Mouse (Mus musculus): ENCODE measurements around the gene Srl. TPM values are rescaled to one million over a fixed set of nuclear protein-coding genes. Genes with fewer than 3 reads are reported as not detected.
A peak's percentile ranks its signal among the peaks of the same experiment; 100 is the strongest.
"Not testable (repeated sequence)": the region's sequence is repeated elsewhere in the genome, so short reads cannot be mapped to it uniquely, and the experiment has no call there.

Gene Srl
- total and polyA plus RNA-seq, 2 experiments from 2014 or later = 10.6 to 28.3 TPM

DNA sequence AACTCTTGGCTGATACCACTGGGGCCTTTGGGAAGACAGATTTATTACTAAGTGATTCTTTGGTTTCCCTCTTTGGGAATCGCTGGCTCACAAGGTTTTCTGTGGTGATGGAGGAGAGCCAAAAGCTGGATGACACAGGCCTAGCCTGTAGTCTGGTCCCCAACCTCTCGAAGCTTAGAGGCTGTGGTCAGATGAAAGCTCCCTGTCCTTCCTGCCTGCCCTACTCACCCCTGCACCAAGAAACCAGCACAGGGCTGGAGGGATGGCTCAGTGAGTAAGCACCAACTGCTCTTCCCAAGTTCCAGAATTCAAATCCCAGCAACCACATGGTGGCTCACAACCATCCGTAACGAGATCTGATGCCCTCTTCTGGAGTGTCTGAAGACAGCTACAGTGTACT, 2.1 kb downstream of the Srl start:
- no peak overlapping the region for H3K27ac ChIP-seq
- 0 out of 2 replicates have a peak, but pooled peaks cover 5% of the 10 kb centered on the region for H3K4me1 ChIP-seq (ENCODE audit: insufficient read depth, low read length)
- no peak overlapping the region for H3K4me2 ChIP-seq (ENCODE audit: low read depth, low read length)
- H3K36me3 ChIP-seq (ENCODE audit: insufficient read depth, low read length) = no peaks in the 10 kb centered on the region
- no peaks in the 10 kb centered on the region for H3K27me3 ChIP-seq (ENCODE audit: insufficient read depth, low read length)
- ATAC-seq (no peak), DNase-seq (ENCODE audit: low spot score) (no peak)
- 64% methylated on average over 4 of the region's 4 CpGs for WGBS
- H3K9me3 ChIP-seq (ENCODE audit: low read length) = no peaks in the 10 kb centered on the region
- TF ChIP-seq CTCF (IDR thresholded peaks at IDR 0.05; ENCODE audit: low read depth) = no peak
- H3K4me3 ChIP-seq (ENCODE audit: low read length) = no peak overlapping the region
- no peak overlapping the region for H3K9ac ChIP-seq (replicated peaks; ENCODE audit: low read length)

GRCm38 (mm10) chr16:4537616-4538358, 3.8 kb downstream of the Srl start:
- TF ChIP-seq CTCF (IDR thresholded peaks at IDR 0.05; ENCODE audit: low read depth) = no peak
- Histone ChIP-seq H3K4me2 (ENCODE audit: low read depth, low read length) (no peak overlapping the region), H3K27me3 (ENCODE audit: insufficient read depth, low read length) (no peaks in the 10 kb centered on the region)

GRCm38 (mm10) chr16:4527373-4527772, 14.2 kb downstream of the Srl start:
- H3K4me3 ChIP-seq (ENCODE audit: low read length); H3K27me3 ChIP-seq (ENCODE audit: insufficient read depth, low read length); DNase-seq (ENCODE audit: low spot score); H3K9ac ChIP-seq (replicated peaks; ENCODE audit: low read length); H3K9me3 ChIP-seq (ENCODE audit: low read length); H3K27ac ChIP-seq; ATAC-seq; H3K4me2 ChIP-seq (ENCODE audit: low read depth, low read length); H3K36me3 ChIP-seq (ENCODE audit: insufficient read depth, low read length); H3K4me1 ChIP-seq (ENCODE audit: insufficient read depth, low read length): not testable (repeated sequence)
- WGBS = 92% methylated on average over 12 of the region's 12 CpGs

More at GRCm38 (mm10) chr16:4537616-4538358, 3.8 kb downstream of the Srl start:
- H3K4me1 ChIP-seq (ENCODE audit: insufficient read depth, low read length) = 0 out of 2 replicates have a peak, but pooled peaks cover 5% of the 10 kb centered on the region
- WGBS = 65% methylated on average over 3 of the region's 3 CpGs
- no peak overlapping the region for H3K9ac ChIP-seq (replicated peaks; ENCODE audit: low read length)
- ATAC-seq = no peak
- no peaks in the 10 kb centered on the region for H3K9me3 ChIP-seq (ENCODE audit: low read length)
- no peaks in the 10 kb centered on the region for H3K36me3 ChIP-seq (ENCODE audit: insufficient read depth, low read length)
- H3K27ac ChIP-seq = no peak overlapping the region
- no peak for DNase-seq (ENCODE audit: low spot score)
- H3K4me3 ChIP-seq (ENCODE audit: low read length) = no peak overlapping the region

DNA sequence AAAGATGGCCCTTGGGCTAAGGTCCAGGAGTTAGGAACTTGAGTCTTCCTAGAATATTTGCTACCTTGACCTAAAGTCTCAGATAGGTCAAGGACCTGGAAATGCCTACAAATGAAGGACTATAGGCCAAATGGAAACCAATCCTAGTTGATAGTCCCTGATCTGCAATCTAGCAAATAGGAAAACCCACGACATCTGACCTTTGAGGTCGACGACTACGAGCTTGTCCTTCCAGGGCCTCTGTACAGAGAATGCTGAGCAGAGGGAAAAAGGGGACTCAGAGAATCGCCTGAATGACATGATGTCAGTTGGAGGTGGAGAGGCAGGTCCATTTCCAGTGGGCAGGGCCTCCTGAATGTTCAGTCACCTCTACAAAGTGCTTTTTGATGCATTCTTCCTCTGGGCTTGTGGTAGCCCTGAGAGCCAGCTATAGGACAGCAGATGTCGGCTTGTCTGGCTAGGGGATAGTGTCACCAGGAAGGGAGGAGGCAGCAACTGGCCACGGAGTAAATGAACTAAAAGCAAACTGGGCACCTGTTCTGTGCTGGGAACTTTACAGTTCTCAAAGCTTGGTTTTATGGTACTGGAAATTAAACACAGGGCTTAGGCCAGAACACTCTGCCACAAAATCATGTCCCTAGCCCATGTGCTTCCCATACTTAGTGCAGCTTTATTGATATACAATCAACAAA, 18.2 kb downstream of the Srl start:
- Histone ChIP-seq H3K4me3 (ENCODE audit: low read length) (no peak overlapping the region), H3K27ac (no peak overlapping the region), H3K36me3 (ENCODE audit: insufficient read depth, low read length) (no peaks in the 10 kb centered on the region), H3K9me3 (ENCODE audit: low read length) (no peaks in the 10 kb centered on the region), H3K4me2 (ENCODE audit: low read depth, low read length) (no peak overlapping the region), H3K27me3 (ENCODE audit: insufficient read depth, low read length) (no peaks in the 10 kb centered on the region), H3K9ac (replicated peaks; ENCODE audit: low read length) (no peak overlapping the region), H3K4me1 (ENCODE audit: insufficient read depth, low read length) (0 out of 2 replicates have a peak, but pooled peaks cover 7% of the 10 kb centered on the region)
- TF ChIP-seq CTCF (IDR thresholded peaks at IDR 0.05; ENCODE audit: low read depth) = no peak
- 70% methylated on average over 7 of the region's 7 CpGs for WGBS
- ATAC-seq (no peak), DNase-seq (ENCODE audit: low spot score) (no peak)

DNA sequence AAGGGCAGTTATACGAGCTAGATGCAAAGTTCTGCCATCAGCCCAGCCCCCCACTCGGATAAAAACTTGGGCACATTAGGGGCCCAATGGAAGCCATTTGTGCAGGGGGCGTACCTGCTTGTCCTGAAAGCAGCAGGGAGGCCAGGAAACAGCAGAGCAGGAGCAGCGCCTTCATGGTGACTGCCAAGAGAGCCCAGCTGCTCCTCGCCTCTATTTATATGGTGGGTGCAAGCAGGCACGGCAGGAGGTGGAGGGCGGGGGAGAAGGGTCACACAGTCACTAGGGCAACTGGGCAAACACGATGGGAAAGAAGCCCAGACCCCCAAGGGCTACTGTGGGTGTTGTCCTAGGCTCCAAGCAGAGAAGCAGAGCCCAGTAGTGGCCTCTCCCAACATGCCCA, 18.7 kb downstream of the Srl start:
- TF ChIP-seq CTCF (IDR thresholded peaks at IDR 0.05; ENCODE audit: low read depth) = no peak
- Histone ChIP-seq H3K9ac (replicated peaks; ENCODE audit: low read length) (no peak overlapping the region), H3K27me3 (ENCODE audit: insufficient read depth, low read length) (no peaks in the 10 kb centered on the region), H3K27ac (no peak overlapping the region), H3K4me3 (ENCODE audit: low read length) (no peak overlapping the region), H3K36me3 (ENCODE audit: insufficient read depth, low read length) (no peaks in the 10 kb centered on the region), H3K4me1 (ENCODE audit: insufficient read depth, low read length) (0 out of 2 replicates have a peak, but pooled peaks cover 7% of the 10 kb centered on the region), H3K4me2 (ENCODE audit: low read depth, low read length) (no peak overlapping the region), H3K9me3 (ENCODE audit: low read length) (no peaks in the 10 kb centered on the region)
- DNase-seq (ENCODE audit: low spot score) (no peak), ATAC-seq (0 out of 2 replicates have a peak, but pooled peaks have one; percentile 24)
- WGBS = 45% methylated on average over 8 of the region's 8 CpGs

DNA sequence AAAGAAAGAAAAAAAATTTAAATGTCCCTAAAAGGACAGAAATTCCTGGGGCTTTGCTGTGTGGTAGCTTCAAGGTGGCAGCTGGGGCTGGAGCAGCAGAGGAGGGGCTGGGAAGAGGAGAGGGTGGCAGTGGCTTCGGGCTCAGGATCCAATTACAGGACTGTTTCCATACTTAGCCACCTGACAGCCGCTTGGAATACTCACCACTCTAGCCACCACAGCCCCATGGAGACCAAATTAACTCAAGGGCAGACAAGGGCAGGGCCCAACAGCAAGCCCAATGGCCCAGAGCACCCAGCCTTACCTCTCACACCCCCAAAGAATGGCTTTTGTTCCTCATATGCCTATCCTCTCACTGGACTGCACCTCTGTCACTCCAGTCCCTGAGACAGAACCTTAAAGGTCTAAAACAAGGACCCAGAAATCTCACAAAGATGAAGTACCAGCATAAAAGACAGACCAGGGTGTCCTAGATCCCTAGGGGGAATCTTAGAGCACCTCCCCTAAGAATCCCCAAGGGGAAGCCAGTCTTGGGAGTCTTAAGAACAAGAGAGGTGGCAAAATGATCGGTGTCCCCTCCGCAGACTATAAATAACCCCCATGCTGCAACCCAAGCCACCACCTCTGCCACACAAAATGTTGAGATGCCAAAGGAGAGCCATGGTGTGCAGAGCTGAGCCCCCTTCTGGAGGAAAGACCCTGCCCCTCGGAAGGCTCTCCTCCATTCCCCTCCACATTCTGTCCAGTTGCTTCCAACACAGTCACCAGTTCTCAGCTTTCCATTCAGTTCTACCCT, 19.7 kb downstream of the Srl start:
- Histone ChIP-seq H3K27ac (no peak overlapping the region), H3K9me3 (ENCODE audit: low read length) (no peaks in the 10 kb centered on the region), H3K4me2 (ENCODE audit: low read depth, low read length) (no peak overlapping the region), H3K4me1 (ENCODE audit: insufficient read depth, low read length) (0 out of 2 replicates have a peak, but pooled peaks cover 7% of the 10 kb centered on the region), H3K36me3 (ENCODE audit: insufficient read depth, low read length) (no peaks in the 10 kb centered on the region), H3K9ac (replicated peaks; ENCODE audit: low read length) (no peak overlapping the region), H3K4me3 (ENCODE audit: low read length) (no peak overlapping the region), H3K27me3 (ENCODE audit: insufficient read depth, low read length) (no peaks in the 10 kb centered on the region)
- ATAC-seq (no peak), DNase-seq (ENCODE audit: low spot score) (no peak)
- 72% methylated on average over 5 of the region's 5 CpGs for WGBS
- no peak for TF ChIP-seq CTCF (IDR thresholded peaks at IDR 0.05; ENCODE audit: low read depth)

All from hindbrain, postnatal 0 days (tissue).